Mouse (Mus musculus): ENCODE data around the gene 1700022I11Rik. TPM values are rescaled to one million over a fixed set of nuclear protein-coding genes. Genes with fewer than 3 reads are reported as not detected.

1700022I11Rik gene
- total RNA-seq (2018; cell fraction: chromatin; rRNA removed), result not detected
- total RNA-seq (2018; cell fraction: cytosol; rRNA removed), result under 1 TPM in 1 of 26 experiments, not detected in 25; 0.10 TPM
- total RNA-seq (2018; cell fraction: nucleus; rRNA removed), result not detected
- polyA plus RNA-seq (2018), result 0.24 TPM in 1 of 3 replicates, not detected in the others

GRCm38 (mm10) chr4:42969304-42969703 lies at the start of gene 1700022I11Rik:
TSS of gene 1700022I11Rik (plus strand) at chr4:42969604.
- 91% methylated on average over 4 of the region's 4 CpGs for WGBS (ENCODE audit: missing documents)
- Histone ChIP-seq H3K79me2 (ENCODE audit: inconsistent target) (no peaks in the 10 kb centered on the region), H3K36me3 (ENCODE audit: inconsistent target) (no peaks in the 10 kb centered on the region), H3K27ac (no peak within 1 kb of the TSS), H3K4me3 (ENCODE audit: inconsistent target) (no peak within 1 kb of the TSS)

- no peak overlapping the region for H3K4me3 ChIP-seq (ENCODE audit: inconsistent target)
- WGBS (ENCODE audit: missing documents), result 83% methylated on average over 9 of the region's 9 CpGs
- no peaks in the 10 kb centered on the region for H3K36me3 ChIP-seq (ENCODE audit: inconsistent target)
- no peaks in the 10 kb centered on the region for H3K79me2 ChIP-seq (ENCODE audit: inconsistent target)
- H3K27ac ChIP-seq, result no peak overlapping the region
Observed at GRCm38 (mm10) chr4:42920726-42921125, 48.7 kb upstream of the 1700022I11Rik start.

GRCm38 (mm10) chr4:42921536-42921935 lies 47.9 kb upstream of the 1700022I11Rik start:
- WGBS (ENCODE audit: missing documents), result 92% methylated on average over 1 of the region's 2 CpGs
- no peaks in the 10 kb centered on the region for H3K36me3 ChIP-seq (ENCODE audit: inconsistent target)
- H3K79me2 ChIP-seq (ENCODE audit: inconsistent target), result no peaks in the 10 kb centered on the region
- H3K4me3 ChIP-seq (ENCODE audit: inconsistent target), result no peak overlapping the region
- H3K27ac ChIP-seq, result no peak overlapping the region

GRCm38 (mm10) chr4:42922056-42922455 lies 47.3 kb upstream of the 1700022I11Rik start:
- H3K79me2 ChIP-seq (ENCODE audit: inconsistent target), result no peaks in the 10 kb centered on the region
- WGBS (ENCODE audit: missing documents), result 83% methylated on average over 6 of the region's 6 CpGs
- H3K4me3 ChIP-seq (ENCODE audit: inconsistent target), result no peak overlapping the region
- no peak overlapping the region for H3K27ac ChIP-seq
- H3K36me3 ChIP-seq (ENCODE audit: inconsistent target), result no peaks in the 10 kb centered on the region

DNA sequence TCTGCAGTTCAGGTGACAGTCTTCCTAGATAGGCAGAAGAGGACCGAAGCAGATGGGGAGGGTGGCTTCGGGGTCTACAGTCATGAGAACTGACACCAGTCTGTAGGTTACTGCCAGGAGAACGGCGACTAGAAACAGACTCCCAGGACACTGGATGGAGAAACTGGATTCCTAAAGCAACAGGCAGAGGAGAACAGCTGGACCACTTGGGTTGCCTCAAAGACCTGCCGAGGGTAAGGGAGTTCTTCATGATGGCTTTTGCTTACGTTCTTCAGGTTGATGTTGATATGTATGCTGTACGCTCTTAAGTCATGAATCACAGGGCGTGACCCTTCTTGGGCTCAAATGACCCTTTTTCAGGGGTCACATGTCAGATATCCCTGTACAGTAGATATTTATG lies 46.9 kb upstream of the 1700022I11Rik start:
- WGBS (ENCODE audit: missing documents), result 84% methylated on average over 8 of the region's 8 CpGs
- H3K36me3 ChIP-seq (ENCODE audit: inconsistent target), result no peaks in the 10 kb centered on the region

GRCm38 (mm10) chr4:42924095-42924710 lies 45.2 kb upstream of the 1700022I11Rik start:
- WGBS (ENCODE audit: missing documents), result 89% methylated on average over 13 of the region's 13 CpGs
- Histone ChIP-seq H3K4me3 (ENCODE audit: inconsistent target) (no peak overlapping the region), H3K27ac (no peak overlapping the region), H3K36me3 (ENCODE audit: inconsistent target) (no peaks in the 10 kb centered on the region), H3K79me2 (ENCODE audit: inconsistent target) (no peaks in the 10 kb centered on the region)

More for the DNA sequence above, 46.9 kb upstream of the 1700022I11Rik start:
- Histone ChIP-seq H3K4me3 (ENCODE audit: inconsistent target) (no peak overlapping the region), H3K79me2 (ENCODE audit: inconsistent target) (no peaks in the 10 kb centered on the region), H3K27ac (no peak overlapping the region)

- Histone ChIP-seq H3K36me3 (ENCODE audit: inconsistent target) (no peaks in the 10 kb centered on the region), H3K79me2 (ENCODE audit: inconsistent target) (no peaks in the 10 kb centered on the region), H3K27ac (no peak overlapping the region), H3K4me3 (ENCODE audit: inconsistent target) (no peak overlapping the region)
- 80% methylated on average over 5 of the region's 5 CpGs for whole genome bisulfite sequencing (ENCODE audit: missing documents)
Observed at GRCm38 (mm10) chr4:42928209-42928608, 41.2 kb upstream of the 1700022I11Rik start.

GRCm38 (mm10) chr4:42928952-42929351 lies 40.5 kb upstream of the 1700022I11Rik start:
- H3K79me2 ChIP-seq (ENCODE audit: inconsistent target), result no peaks in the 10 kb centered on the region
- WGBS (ENCODE audit: missing documents), result 96% methylated on average over 9 of the region's 9 CpGs
- H3K27ac ChIP-seq, result no peak overlapping the region
- no peaks in the 10 kb centered on the region for H3K36me3 ChIP-seq (ENCODE audit: inconsistent target)
- no peak overlapping the region for H3K4me3 ChIP-seq (ENCODE audit: inconsistent target)

- 89% methylated on average over 8 of the region's 8 CpGs for WGBS (ENCODE audit: missing documents)
- Histone ChIP-seq H3K27ac (no peak overlapping the region), H3K79me2 (ENCODE audit: inconsistent target) (no peaks in the 10 kb centered on the region), H3K4me3 (ENCODE audit: inconsistent target) (no peak overlapping the region), H3K36me3 (ENCODE audit: inconsistent target) (no peaks in the 10 kb centered on the region)
Observed at GRCm38 (mm10) chr4:42932229-42932969, 37.0 kb upstream of the 1700022I11Rik start.

GRCm38 (mm10) chr4:42933630-42934029 lies 35.8 kb upstream of the 1700022I11Rik start:
- Histone ChIP-seq H3K27ac (no peak overlapping the region), H3K36me3 (ENCODE audit: inconsistent target) (no peaks in the 10 kb centered on the region), H3K4me3 (ENCODE audit: inconsistent target) (no peak overlapping the region), H3K79me2 (ENCODE audit: inconsistent target) (no peaks in the 10 kb centered on the region)
- WGBS (ENCODE audit: missing documents), result 6% methylated on average over 21 of the region's 22 CpGs

DNA sequence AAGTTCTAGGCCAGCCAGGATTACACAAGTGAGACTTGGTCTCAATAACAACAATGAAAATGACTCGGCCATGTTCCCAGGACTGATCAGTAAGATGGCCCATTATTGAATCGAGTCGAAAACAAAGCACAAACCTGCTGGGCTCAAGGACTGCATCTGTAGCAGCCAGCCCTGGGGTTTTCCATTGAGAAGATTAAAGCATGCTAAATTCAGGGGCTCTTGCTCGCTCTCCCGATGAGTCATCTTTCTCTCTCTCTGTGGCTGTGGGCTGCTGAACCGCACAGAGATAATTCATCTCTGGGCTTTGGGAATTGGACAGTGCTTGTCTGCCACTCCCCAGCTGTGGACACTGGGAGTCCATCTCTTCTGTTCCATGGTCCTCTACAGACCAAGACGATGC lies 28.0 kb upstream of the 1700022I11Rik start:
- H3K79me2 ChIP-seq (ENCODE audit: inconsistent target), result no peaks in the 10 kb centered on the region
- no peaks in the 10 kb centered on the region for H3K36me3 ChIP-seq (ENCODE audit: inconsistent target)
- WGBS (ENCODE audit: missing documents), result 78% methylated on average over 7 of the region's 7 CpGs
- H3K4me3 ChIP-seq (ENCODE audit: inconsistent target), result no peak overlapping the region
- H3K27ac ChIP-seq, result no peak overlapping the region

GRCm38 (mm10) chr4:42943341-42943740 lies 26.1 kb upstream of the 1700022I11Rik start:
- no peaks in the 10 kb centered on the region for H3K79me2 ChIP-seq (ENCODE audit: inconsistent target)
- H3K36me3 ChIP-seq (ENCODE audit: inconsistent target), result no peaks in the 10 kb centered on the region
- H3K27ac ChIP-seq, result no peak overlapping the region
- H3K4me3 ChIP-seq (ENCODE audit: inconsistent target), result no peak overlapping the region
- 89% methylated on average over 5 of the region's 5 CpGs for WGBS (ENCODE audit: missing documents)

- no peaks in the 10 kb centered on the region for H3K79me2 ChIP-seq (ENCODE audit: inconsistent target)
- WGBS (ENCODE audit: missing documents), result 95% methylated on average over 9 of the region's 9 CpGs
- no peak overlapping the region for H3K27ac ChIP-seq
- H3K4me3 ChIP-seq (ENCODE audit: inconsistent target), result no peak overlapping the region
- H3K36me3 ChIP-seq (ENCODE audit: inconsistent target), result no peaks in the 10 kb centered on the region
Observed at GRCm38 (mm10) chr4:42944185-42944584, 25.2 kb upstream of the 1700022I11Rik start.

GRCm38 (mm10) chr4:42945043-42945442 lies 24.4 kb upstream of the 1700022I11Rik start:
- Histone ChIP-seq H3K36me3 (ENCODE audit: inconsistent target) (no peaks in the 10 kb centered on the region), H3K27ac (no peak overlapping the region), H3K4me3 (ENCODE audit: inconsistent target) (no peak overlapping the region), H3K79me2 (ENCODE audit: inconsistent target) (no peaks in the 10 kb centered on the region)
- WGBS (ENCODE audit: missing documents), result 29% methylated on average over 6 of the region's 6 CpGs

GRCm38 (mm10) chr4:42945445-42945844 lies 24.0 kb upstream of the 1700022I11Rik start:
- Histone ChIP-seq H3K4me3 (ENCODE audit: inconsistent target) (no peak overlapping the region), H3K36me3 (ENCODE audit: inconsistent target) (no peaks in the 10 kb centered on the region), H3K79me2 (ENCODE audit: inconsistent target) (no peaks in the 10 kb centered on the region), H3K27ac (no peak overlapping the region)
- 88% methylated on average over 3 of the region's 3 CpGs for WGBS (ENCODE audit: missing documents)
